ENCODE assay signal across 19 mouse cellular contexts in genomic region chr7:24544506-24544905, GRCm38 (mm10). TPM values are rescaled to one million over a fixed set of nuclear protein-coding genes. Genes with fewer than 3 reads are reported as not detected.
DNase-seq lines count a peak whose midpoint lies in the region; ATAC-seq and TF ChIP-seq lines count a peak whose summit lies in the region.
"Had no signal": no experiment of that assay in that cellular context is flagged by ENCODE, and none has a peak within 500 bp of the region (broad histone marks: within the 10 kb centered on the region; RNA-seq: fewer than 3 reads in every experiment).

No protein-coding gene starts in this region.

- DNase-seq in forebrain, postnatal 0 days: no peak
- no peak for DNase-seq in liver, embryonic 14.5 days (ENCODE audit: low read depth in 3 of 3, low spot score in 3 of 3)
- DNase-seq in liver (no peak), ES-E14 (ENCODE audit: low read depth, low spot score) (no peak)
- peak; percentile 50 for DNase-seq in naive thymus-derived CD4-positive, alpha-beta T cell, adult 2 months (ENCODE audit: low read depth)
- no peak for DNase-seq in thymus, adult 2 months
- DNase-seq in cerebellum, adult 2 months: no peak
- DNase-seq: adrenal gland, adult 8-10 months; left cerebral cortex, postnatal 4 days; lung, adult 2 months; thymus, postnatal 36 days had no signal

- no peaks in the 10 kb centered on the region for H3K9me3 ChIP-seq in forebrain, postnatal 0 days (ENCODE audit: low read length)
- H3K9me3 ChIP-seq in forebrain, embryonic 16.5 days (ENCODE audit: control insufficient read depth, low read length): no peaks in the 10 kb centered on the region
- no peaks in the 10 kb centered on the region for H3K9me3 ChIP-seq in liver, embryonic 14.5 days (ENCODE audit: control insufficient read depth, low read length)
- H3K9me3 ChIP-seq in ES-E14 (ENCODE audit: control insufficient read depth, insufficient read depth, low read depth, low read length): no peaks in the 10 kb centered on the region
- H3K9me3 ChIP-seq: embryonic facial prominence, embryonic 13.5 days had no signal

- H3K36me3 ChIP-seq in forebrain, postnatal 0 days (ENCODE audit: insufficient read depth): no peaks in the 10 kb centered on the region; the same call in 1 of the 2 replicates
- peaks cover 2% of the 10 kb centered on the region; the same call in 1 of the 2 replicates for H3K36me3 ChIP-seq in forebrain, embryonic 16.5 days (ENCODE audit: control insufficient read depth, insufficient read depth)
- peaks cover 2% of the 10 kb centered on the region; the same call in 1 of the 2 replicates for H3K36me3 ChIP-seq in liver, embryonic 14.5 days (replicated peaks; ENCODE audit: control insufficient read depth, insufficient read depth, low read depth)
- peaks cover 9% of the 10 kb centered on the region for H3K36me3 ChIP-seq in ES-E14 (ENCODE audit: control insufficient read depth, insufficient read depth, low read length, poor library complexity, severe bottlenecking)
- no peaks in the 10 kb centered on the region for H3K36me3 ChIP-seq in thymus, adult 2 months (ENCODE audit: control insufficient read depth, insufficient read depth, low read length)

- ATAC-seq in forebrain, postnatal 0 days: no peak
- ATAC-seq in forebrain, embryonic 16.5 days: no peak
- no peak for ATAC-seq in liver, embryonic 14.5 days (ENCODE audit: insufficient read depth)

- H3K4me3 ChIP-seq in forebrain, postnatal 0 days (ENCODE audit: low read depth, low read length): no peak overlapping the region
- H3K4me3 ChIP-seq in forebrain, embryonic 16.5 days (replicated peaks; ENCODE audit: low read length): no peak overlapping the region
- H3K4me3 ChIP-seq in liver, embryonic 14.5 days (ENCODE audit: insufficient read depth in 1 of 2, low read depth in 2 of 2, low read length in 2 of 2): no peak overlapping the region
- H3K4me3 ChIP-seq in ES-E14 (ENCODE audit: insufficient read depth in 1 of 2, low read depth in 1 of 2, low read length in 2 of 2, poor library complexity in 1 of 2, severe bottlenecking in 1 of 2): 0 out of 4 replicates have a peak overlapping the region, but pooled peaks of 1 of the 2 experiments have one; percentile 7
- H3K4me3 ChIP-seq in thymus, adult 2 months (ENCODE audit: control insufficient read depth, insufficient read depth, low read length): no peak overlapping the region
- H3K4me3 ChIP-seq in cerebellum, adult 2 months (replicated peaks; ENCODE audit: insufficient read depth, low read depth, low read length): no peak overlapping the region
- H3K4me3 ChIP-seq: embryonic facial prominence, embryonic 13.5 days; forebrain, embryonic 10.5 days; megakaryocyte, embryonic 14.5 days had no signal

- WGBS in forebrain, postnatal 0 days: 85% methylated on average over 2 of the region's 2 CpGs
- WGBS in forebrain, embryonic 16.5 days: 84% methylated on average over 2 of the region's 2 CpGs
- WGBS in liver, embryonic 14.5 days (ENCODE audit: insufficient replicate concordance): 53% methylated on average over 2 of the region's 2 CpGs
- 88% methylated on average over 2 of the region's 2 CpGs for WGBS in thymus, adult 2 months
- 84% methylated on average over 2 of the region's 2 CpGs for WGBS in cerebellum, adult 2 months

- H3K9ac ChIP-seq in forebrain, postnatal 0 days: no peak overlapping the region
- H3K9ac ChIP-seq in forebrain, embryonic 16.5 days (replicated peaks; ENCODE audit: low read depth, low read length): no peak overlapping the region
- H3K9ac ChIP-seq in liver, embryonic 14.5 days (replicated peaks): no peak overlapping the region
- H3K9ac ChIP-seq in ES-E14 (ENCODE audit: insufficient read depth, low read depth, low read length, poor library complexity, severe bottlenecking): no peak overlapping the region
- H3K9ac ChIP-seq: embryonic facial prominence, embryonic 13.5 days had no signal

- no peak for TF ChIP-seq EP300 in liver, embryonic 14.5 days (IDR thresholded peaks at IDR 0.05; ENCODE audit: low read depth)

- in situ Hi-C loops in ES-E14 (cut with MboI; ENCODE audit: low sequenced_read_pairs in 2 of 2, unreplicated experiment in 2 of 2): no loop called here

- peak; percentile 22; the same call in 1 of the 2 replicates for TF ChIP-seq CTCF in forebrain, postnatal 0 days (IDR thresholded peaks at IDR 0.05; ENCODE audit: low read depth)
- TF ChIP-seq CTCF in liver, embryonic 14.5 days (IDR thresholded peaks at IDR 0.05; ENCODE audit: low read depth): peak; percentile 35; the same call in 1 of the 2 replicates
- no peak for TF ChIP-seq CTCF in thymus, adult 2 months (IDR thresholded peaks at IDR 0.05; ENCODE audit: borderline replicate concordance, control insufficient read depth, extremely low read depth, insufficient read depth, low read length, poor library complexity)
- TF ChIP-seq CTCF in cerebellum, adult 2 months (IDR thresholded peaks at IDR 0.05; ENCODE audit: borderline replicate concordance, insufficient read depth, low read depth, low read length): no peak

- no peak for TF ChIP-seq POLR2A in thymus, adult 2 months (IDR thresholded peaks at IDR 0.05; ENCODE audit: control insufficient read depth, extremely low read depth, insufficient read depth, low read length, poor library complexity)
- no peak for TF ChIP-seq POLR2A in cerebellum, adult 2 months (IDR thresholded peaks at IDR 0.05; ENCODE audit: borderline replicate concordance, insufficient read depth, low read length)

- no peak overlapping the region for H3K4me2 ChIP-seq in forebrain, postnatal 0 days (ENCODE audit: low read depth)
- no peak overlapping the region for H3K4me2 ChIP-seq in forebrain, embryonic 16.5 days (ENCODE audit: low read length)
- no peak overlapping the region for H3K4me2 ChIP-seq in liver, embryonic 14.5 days (ENCODE audit: low read depth)
- H3K4me2 ChIP-seq: embryonic facial prominence, embryonic 13.5 days had no signal

- H3K27me3 ChIP-seq in forebrain, postnatal 0 days (ENCODE audit: insufficient read depth, low read length): no peaks in the 10 kb centered on the region
- H3K27me3 ChIP-seq in forebrain, embryonic 16.5 days (replicated peaks; ENCODE audit: control insufficient read depth, insufficient read depth, low read length): no peaks in the 10 kb centered on the region
- no peaks in the 10 kb centered on the region for H3K27me3 ChIP-seq in liver, embryonic 14.5 days (ENCODE audit: control insufficient read depth, insufficient read depth, low read length)
- no peaks in the 10 kb centered on the region for H3K27me3 ChIP-seq in thymus, adult 2 months (ENCODE audit: control insufficient read depth, insufficient read depth, low read length)
- no peaks in the 10 kb centered on the region for H3K27me3 ChIP-seq in cerebellum, adult 2 months (ENCODE audit: control insufficient read depth, insufficient read depth, low read length)
- H3K27me3 ChIP-seq: embryonic facial prominence, embryonic 13.5 days had no signal

- H3K27ac ChIP-seq in forebrain, postnatal 0 days (ENCODE audit: low read depth, low read length): no peak overlapping the region
- H3K27ac ChIP-seq in forebrain, embryonic 16.5 days (ENCODE audit: low read length): no peak overlapping the region
- H3K27ac ChIP-seq in liver, embryonic 14.5 days: no peak overlapping the region
- no peak overlapping the region for H3K27ac ChIP-seq in ES-E14 (ENCODE audit: insufficient read depth, low read depth, low read length, poor library complexity, severe bottlenecking)
- H3K27ac ChIP-seq in thymus, adult 2 months (ENCODE audit: control insufficient read depth, insufficient read depth, low read length): no peak overlapping the region
- H3K27ac ChIP-seq in cerebellum, adult 2 months (ENCODE audit: insufficient read depth, low read length): no peak overlapping the region
- H3K27ac ChIP-seq: embryonic facial prominence, embryonic 13.5 days; forebrain, embryonic 10.5 days had no signal

- no peaks in the 10 kb centered on the region for H3K4me1 ChIP-seq in forebrain, postnatal 0 days (ENCODE audit: insufficient read depth)
- H3K4me1 ChIP-seq in forebrain, embryonic 16.5 days (replicated peaks; ENCODE audit: control insufficient read depth, insufficient read depth, low read length): peaks cover 13% of the 10 kb centered on the region
- peaks cover 0 to 11% of the 10 kb centered on the region in 2 experiments; a peak in 3 of 4 replicates for H3K4me1 ChIP-seq in liver, embryonic 14.5 days (replicated peaks; ENCODE audit: control insufficient read depth in 2 of 2, insufficient read depth in 2 of 2, low read length in 1 of 2)
- H3K4me1 ChIP-seq in ES-E14 (ENCODE audit: control insufficient read depth in 2 of 2, insufficient read depth in 2 of 2, low read length in 2 of 2, poor library complexity in 1 of 2): peaks cover 0 to 7% of the 10 kb centered on the region in 2 experiments; a peak in 1 of 4 replicates
- H3K4me1 ChIP-seq in thymus, adult 2 months (replicated peaks; ENCODE audit: control insufficient read depth, insufficient read depth, low read length): peaks cover 12% of the 10 kb centered on the region
- H3K4me1 ChIP-seq in cerebellum, adult 2 months (ENCODE audit: control insufficient read depth, insufficient read depth, low read length): no peaks in the 10 kb centered on the region; the same call in 1 of the 2 replicates

RNA-seq across cellular contexts. Expression of gene Pinlyp, which starts 1.4 kb away (rescaled TPM):
- total RNA-seq in forebrain, postnatal 0 days (2014; rRNA removed): 0.31 and 0.43 TPM in 2 replicates
- not detected in 2 replicates for polyA plus RNA-seq in forebrain, postnatal 0 days (2015; fragmentation: Nextera tagmentation; extraction: Ambion mirVana)
- not detected in 2 replicates for polyA plus RNA-seq in forebrain, embryonic 16.5 days (2015; fragmentation: Nextera tagmentation; extraction: Ambion mirVana)
- not detected in 2 replicates for polyA plus RNA-seq in liver, embryonic 14.5 days (2012; rRNA removed)
- not detected in 2 replicates for polyA plus RNA-seq in liver, embryonic 14.5 days (2014; fragmentation: Nextera tagmentation; extraction: Ambion mirVana)
- total RNA-seq in ES-E14 (2012; rRNA removed): 0.58 TPM in 1 of 2 replicates, not detected in the other
- polyA plus RNA-seq in thymus, adult 2 months (2012; rRNA removed): 3.6 and 5.4 TPM in 2 replicates
- polyA plus RNA-seq in cerebellum, adult 2 months (2012; rRNA removed): not detected in 2 replicates
- total RNA-seq: adrenal gland, adult 8-10 months; granulocyte monocyte progenitor cell, adult 5-6 weeks; layer of hippocampus, postnatal 10 days; monocyte, adult 5-6 weeks had no signal
- polyA plus RNA-seq: forebrain, embryonic 10.5 days; heart, postnatal 0 days had no signal

RNA-seq across cellular contexts. Expression of gene Xrcc1, which starts 1.6 kb away (rescaled TPM):
- 41.1 and 49.8 TPM in 2 replicates for total RNA-seq in forebrain, postnatal 0 days (2014; rRNA removed)
- polyA plus RNA-seq in forebrain, postnatal 0 days (2015; fragmentation: Nextera tagmentation; extraction: Ambion mirVana): 42.1 and 48.6 TPM in 2 replicates
- 79.8 and 80.2 TPM in 2 replicates for polyA plus RNA-seq in forebrain, embryonic 16.5 days (2015; fragmentation: Nextera tagmentation; extraction: Ambion mirVana)
- 27.8 and 28.8 TPM in 2 replicates for polyA plus RNA-seq in liver, embryonic 14.5 days (2012; rRNA removed)
- 27.3 and 40.9 TPM in 2 replicates for polyA plus RNA-seq in liver, embryonic 14.5 days (2014; fragmentation: Nextera tagmentation; extraction: Ambion mirVana)
- total RNA-seq in ES-E14 (2012; rRNA removed): 69.7 and 144 TPM in 2 replicates
- polyA plus RNA-seq in thymus, adult 2 months (2012; rRNA removed): 115 and 116 TPM in 2 replicates
- 46.2 and 51.3 TPM in 2 replicates for polyA plus RNA-seq in cerebellum, adult 2 months (2012; rRNA removed)

RNA-seq across cellular contexts. Expression of gene Irgq, which starts 14.0 kb away (rescaled TPM):
- total RNA-seq in forebrain, postnatal 0 days (2014; rRNA removed): 103 and 119 TPM in 2 replicates
- 20.8 and 26.8 TPM in 2 replicates for polyA plus RNA-seq in forebrain, postnatal 0 days (2015; fragmentation: Nextera tagmentation; extraction: Ambion mirVana)
- 26.4 and 26.5 TPM in 2 replicates for polyA plus RNA-seq in forebrain, embryonic 16.5 days (2015; fragmentation: Nextera tagmentation; extraction: Ambion mirVana)
- polyA plus RNA-seq in liver, embryonic 14.5 days (2012; rRNA removed): 1.7 and 1.8 TPM in 2 replicates
- polyA plus RNA-seq in liver, embryonic 14.5 days (2014; fragmentation: Nextera tagmentation; extraction: Ambion mirVana): 1.0 and 1.6 TPM in 2 replicates
- 6.2 and 6.4 TPM in 2 replicates for total RNA-seq in ES-E14 (2012; rRNA removed)
- 34.7 and 36.6 TPM in 2 replicates for polyA plus RNA-seq in thymus, adult 2 months (2012; rRNA removed)
- polyA plus RNA-seq in cerebellum, adult 2 months (2012; rRNA removed): 37.0 and 38.3 TPM in 2 replicates

RNA-seq across cellular contexts. Expression of gene AC161166.1, which starts 32.3 kb away (rescaled TPM):
- not detected in 2 replicates for total RNA-seq in forebrain, postnatal 0 days (2014; rRNA removed)
- 0.13 and 0.31 TPM in 2 replicates for polyA plus RNA-seq in forebrain, postnatal 0 days (2015; fragmentation: Nextera tagmentation; extraction: Ambion mirVana)
- 1.2 and 1.9 TPM in 2 replicates for polyA plus RNA-seq in forebrain, embryonic 16.5 days (2015; fragmentation: Nextera tagmentation; extraction: Ambion mirVana)
- polyA plus RNA-seq in liver, embryonic 14.5 days (2012; rRNA removed): not detected in 2 replicates
- not detected in 2 replicates for polyA plus RNA-seq in liver, embryonic 14.5 days (2014; fragmentation: Nextera tagmentation; extraction: Ambion mirVana)
- total RNA-seq in ES-E14 (2012; rRNA removed): 1.2 and 1.6 TPM in 2 replicates
- polyA plus RNA-seq in thymus, adult 2 months (2012; rRNA removed): 0.08 TPM in 1 of 2 replicates, not detected in the other
- not detected in 2 replicates for polyA plus RNA-seq in cerebellum, adult 2 months (2012; rRNA removed)
- total RNA-seq: adrenal gland, adult 8-10 months; granulocyte monocyte progenitor cell, adult 5-6 weeks; layer of hippocampus, postnatal 10 days; left cerebral cortex, postnatal 4 days; monocyte, adult 5-6 weeks had no signal
- polyA plus RNA-seq: lung, adult 2 months had no signal

RNA-seq across cellular contexts. Expression of gene Zfp428, which starts 37.7 kb away (rescaled TPM):
- total RNA-seq in forebrain, postnatal 0 days (2014; rRNA removed): 196 and 242 TPM in 2 replicates
- 258 and 279 TPM in 2 replicates for polyA plus RNA-seq in forebrain, postnatal 0 days (2015; fragmentation: Nextera tagmentation; extraction: Ambion mirVana)
- polyA plus RNA-seq in forebrain, embryonic 16.5 days (2015; fragmentation: Nextera tagmentation; extraction: Ambion mirVana): 267 and 282 TPM in 2 replicates
- 3.8 and 4.0 TPM in 2 replicates for polyA plus RNA-seq in liver, embryonic 14.5 days (2012; rRNA removed)
- 2.3 TPM in 2 replicates for polyA plus RNA-seq in liver, embryonic 14.5 days (2014; fragmentation: Nextera tagmentation; extraction: Ambion mirVana)
- 94.1 and 114 TPM in 2 replicates for total RNA-seq in ES-E14 (2012; rRNA removed)
- polyA plus RNA-seq in thymus, adult 2 months (2012; rRNA removed): 14.4 and 18.7 TPM in 2 replicates
- polyA plus RNA-seq in cerebellum, adult 2 months (2012; rRNA removed): 68.5 and 68.6 TPM in 2 replicates

Comparison
In these comparisons a context has a peak if more than half of its experiments do, and no peak if none do; other contexts are left out.
1. CTCF ChIP-seq: peak in forebrain, postnatal 0 days (single experiment) and liver, embryonic 14.5 days (single experiment); none in thymus, adult 2 months (single experiment) and cerebellum, adult 2 months (single experiment).